Mouse (Mus musculus) left cerebral cortex, postnatal 36 days (tissue): ENCODE measurements around the gene Blm. TPM values are rescaled to one million over a fixed set of nuclear protein-coding genes. Genes with fewer than 3 reads are reported as not detected.

Experiments used
- DNase-seq, 2 experiments: peaks; one replicate each; pipeline ENCODE4 v3.0.0; 2021 to 2022; ENCODE audit warnings: low spot score in 2 of 2, mixed read lengths in 1 of 2
- intact Hi-C: fragments of 180-260 bp; cut with DNase I; formaldehyde crosslinking; loops from one replicate; pipeline ENCODE4 v1.15.1; 2025
- total RNA-seq, 2 experiments: library from RNA; stranded (reverse); gene quantifications; 2 replicates each; pipeline ENCODE4 v1.2.3; 2021

Blm gene
- total RNA-seq, 2 experiments from 2014 or later, result 5.2 to 5.9 TPM

DNA sequence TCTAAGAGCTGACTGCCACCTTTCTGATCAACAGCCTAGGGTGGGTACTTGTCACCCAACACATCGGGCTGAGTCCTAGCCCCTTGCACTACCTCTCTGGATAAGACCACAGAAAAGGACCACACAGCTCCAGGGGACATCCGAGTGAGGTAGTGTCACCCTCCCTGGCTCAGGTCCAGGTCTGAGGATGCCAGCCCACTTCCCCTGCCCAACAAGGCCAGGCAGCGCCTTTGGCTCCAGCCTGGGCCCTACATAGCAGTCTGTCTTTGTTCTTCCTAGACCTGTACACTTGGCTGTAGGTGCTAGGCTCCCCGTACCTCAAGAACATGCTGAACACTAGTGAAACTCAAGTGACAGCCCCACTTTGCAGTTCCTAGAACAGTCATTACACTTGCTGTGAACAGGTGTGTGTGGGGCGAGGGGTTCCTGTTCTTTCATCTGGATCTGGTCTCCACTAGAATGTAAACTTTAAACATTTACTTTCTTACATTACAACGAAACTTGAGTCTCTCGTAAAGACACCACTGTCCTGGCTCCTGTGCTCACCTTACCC lies 120.5 kb downstream of the Blm start:
- intact Hi-C loops, result no loop called here
- DNase-seq, result no peak

GRCm38 (mm10) chr7:80413512-80414302 lies 121.2 kb downstream of the Blm start:
- intact Hi-C loops, result no loop called here
- DNase-seq, result no peak

GRCm38 (mm10) chr7:80412781-80413180 lies 122.1 kb downstream of the Blm start:
- no peak for DNase-seq
- intact Hi-C loops, result no loop called here

DNA sequence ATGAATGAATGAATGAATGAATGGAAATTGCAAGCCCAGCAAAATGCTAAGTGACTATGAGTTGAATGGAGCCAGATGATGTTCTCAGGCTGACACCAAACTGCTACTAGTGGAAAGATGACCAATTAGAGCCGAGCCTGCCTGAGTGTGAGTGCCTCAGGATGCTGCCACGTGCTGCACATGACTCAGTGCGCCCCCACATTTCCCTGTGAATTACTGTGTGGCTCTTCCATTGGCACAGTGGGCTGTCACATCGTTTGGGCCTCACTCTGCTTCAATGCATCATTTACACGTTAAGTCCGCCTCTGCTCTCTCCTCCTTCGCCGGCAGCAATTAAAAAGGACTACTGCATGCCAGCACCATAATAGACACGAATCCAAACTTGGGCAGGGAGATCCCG lies 122.6 kb downstream of the Blm start:
- DNase-seq, result peak; percentile 79 to 81
- intact Hi-C loops, result no loop called here

DNA sequence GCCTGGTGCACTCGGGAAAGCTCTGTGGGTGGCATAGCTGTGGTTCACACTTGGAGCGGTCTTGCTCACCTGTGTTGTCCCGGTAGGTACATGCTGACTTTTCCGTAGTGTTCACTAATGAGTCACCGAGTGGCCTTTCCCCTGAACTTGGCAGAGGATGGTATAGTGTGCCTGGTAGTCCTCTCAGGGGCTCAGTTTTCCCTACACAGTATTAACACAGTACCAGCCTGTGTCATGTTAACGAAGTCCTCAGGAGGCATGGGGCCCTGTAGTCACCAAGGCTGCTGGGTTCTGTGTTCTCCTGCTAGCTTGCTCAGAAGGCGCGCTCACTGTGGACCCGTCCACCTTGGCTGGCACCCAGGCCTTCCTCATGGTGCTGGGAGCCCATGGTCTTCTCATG lies 124.5 kb downstream of the Blm start:
- intact Hi-C loops, result no loop called here
- DNase-seq, result no peak

- no peak for DNase-seq
These were observed 127.2 kb downstream of the Blm start for GRCm38 (mm10) chr7:80407712-80408111.

GRCm38 (mm10) chr7:80406186-80406585 lies 128.7 kb downstream of the Blm start:
- intact Hi-C loops, result no loop called here

More at GRCm38 (mm10) chr7:80407712-80408111, 127.2 kb downstream of the Blm start:
- intact Hi-C loops, result no loop called here

DNA sequence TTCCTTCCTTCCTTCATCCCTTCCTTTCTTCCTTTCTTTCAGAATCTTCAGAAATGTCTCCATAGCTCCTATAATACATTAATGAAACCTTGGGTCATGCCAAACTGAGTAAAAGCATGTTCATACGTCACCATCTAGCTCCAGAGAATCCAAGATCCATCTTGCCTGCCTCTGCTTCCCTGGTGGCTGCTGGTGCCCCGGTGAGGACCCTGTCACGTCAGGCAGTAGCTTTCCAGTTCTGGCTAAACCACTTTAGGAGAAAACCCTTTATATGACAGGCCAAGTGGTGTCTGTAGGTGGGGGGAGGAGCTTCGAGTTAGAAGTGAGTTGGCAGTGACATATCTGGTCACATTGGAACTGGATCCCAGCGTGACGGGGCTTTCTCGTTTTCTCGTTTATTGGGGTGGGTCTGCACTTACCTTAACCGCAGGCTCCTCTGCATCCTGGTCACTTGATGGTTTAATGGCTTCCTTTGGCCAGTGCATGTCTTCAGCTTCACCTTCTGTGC lies 129.7 kb downstream of the Blm start, which contains the start of gene Furin:
Furin (minus strand) TSS at position 249 of the 508 bp plus-strand sequence.
- DNase-seq, result no peak
- intact Hi-C loops, result no loop called here

More at GRCm38 (mm10) chr7:80406186-80406585, 128.7 kb downstream of the Blm start:
- DNase-seq, result no peak

Other genes with a start within 250 kb of the Blm start
- 1 to 10 TPM in 1 of 2 experiments, under 1 TPM in 1; 0.95 to 1.8 TPM for gene Prc1, start 240.7 kb downstream of the Blm start, total RNA-seq
- 10 to 100 TPM; 13.1 to 17.1 TPM for gene Rccd1, start 210.7 kb downstream of the Blm start, total RNA-seq
- 10 to 100 TPM; 36.4 to 39.6 TPM for gene Unc45a, start 194.1 kb downstream of the Blm start, total RNA-seq
- gene Hddc3, start 192.0 kb downstream of the Blm start, total RNA-seq, result 10 to 100 TPM; 52.9 to 65.7 TPM
- 100 to 1,000 TPM; 128 to 158 TPM for gene Man2a2, start 163.7 kb downstream of the Blm start, total RNA-seq
- 1 to 10 TPM; 6.0 to 7.1 TPM for gene Fes, start 147.2 kb downstream of the Blm start, total RNA-seq
- gene Furin, start 129.7 kb downstream of the Blm start, total RNA-seq, result 10 to 100 TPM; 30.7 to 38.5 TPM
- 10 to 100 TPM; 12.1 to 15.7 TPM for gene Crtc3, start 153.8 kb upstream of the Blm start, total RNA-seq